Mouse (Mus musculus) embryonic facial prominence, embryonic 14.5 days (tissue): Measurements from ENCODE around the gene Myh7. TPM values are rescaled to one million over a fixed set of nuclear protein-coding genes. Genes with fewer than 3 reads are reported as not detected.

ENCODE experiments used
- ATAC-seq: fragments of 200-750 bp; cut with Nextera tagmentation; 2 replicates; pipeline ENCODE4 v1.8.0; 2017; ENCODE audit warnings: low read depth, moderate number of reproducible peaks, moderate TSS enrichment
- DNase-seq: peaks from one replicate; pipeline ENCODE4 v3.0.0-alpha.2; 2015; ENCODE audit warnings: low spot score
- H3K27ac ChIP-seq: fragments of 300-500 bp; sonication (generic); replicated peaks from 2 replicates; pipeline ENCODE4 v1.5.1; 2014; ENCODE audit warnings: low read depth, mild to moderate bottlenecking, low read length, moderate library complexity
- H3K27me3 ChIP-seq: fragments of 300-500 bp; sonication (generic); replicated peaks from 2 replicates; pipeline ENCODE4 v1.6.1; 2014; ENCODE audit warnings: low read length; ENCODE audit not compliant: control insufficient read depth, insufficient read depth
- H3K36me3 ChIP-seq: fragments of 300-500 bp; sonication (generic); 2 replicates; pipeline ENCODE4 v1.6.1; 2014; ENCODE audit warnings: low read length, mixed read lengths; ENCODE audit not compliant: control insufficient read depth, insufficient read depth
- H3K4me1 ChIP-seq: fragments of 300-500 bp; sonication (generic); 2 replicates; pipeline ENCODE4 v1.6.1; 2014; ENCODE audit warnings: antibody characterized with exemption, low read length; ENCODE audit not compliant: control insufficient read depth, insufficient read depth
- H3K4me2 ChIP-seq: fragments of 300-500 bp; sonication (generic); 2 replicates; pipeline ENCODE4 v1.6.1; 2014; ENCODE audit warnings: low read depth, mild to moderate bottlenecking, low read length, moderate library complexity, mixed read lengths
- H3K4me3 ChIP-seq: fragments of 300-500 bp; sonication (generic); 2 replicates; pipeline ENCODE4 v1.5.1; 2014; ENCODE audit warnings: low read depth, mild to moderate bottlenecking, low read length
- H3K9ac ChIP-seq: fragments of 300-500 bp; sonication (generic); 2 replicates; pipeline ENCODE4 v1.6.1; 2014; ENCODE audit warnings: low read depth, mild to moderate bottlenecking, low read length, moderate library complexity, mixed read lengths
- H3K9me3 ChIP-seq: fragments of 300-500 bp; sonication (generic); 2 replicates; pipeline ENCODE4 v1.6.1; 2016; ENCODE audit warnings: low read length; ENCODE audit not compliant: control insufficient read depth
- WGBS: fragments of 180-500 bp; shearing (Covaris S2); extraction: QIAGEN DNeasy Blood & Tissue Kit; methylation state at CpG from one replicate; pipeline ENCODE4 v1.1.7; 2014; 5-methylcytosine and 5-hydroxymethylcytosine counted together
- polyA plus RNA-seq: library from polyadenylated mRNA; unstranded; fragments of >200 nt; fragmentation: Nextera tagmentation; extraction: Ambion mirVana; gene quantifications from 2 replicates; pipeline ENCODE4 v1.2.1, GENCODE M21; 2014

Gene Myh7
- polyA plus RNA-seq, 1 experiment from 2014 or later = 103 TPM

- DNase-seq (no peak), ATAC-seq (no peak)
- WGBS = 74% methylated on average over 15 of the region's 15 CpGs
- no peak overlapping the region for H3K27ac ChIP-seq
- H3K9ac ChIP-seq = no peak overlapping the region
- no peak overlapping the region for H3K4me3 ChIP-seq
- no peaks in the 10 kb centered on the region for H3K27me3 ChIP-seq
- no peaks in the 10 kb centered on the region for H3K9me3 ChIP-seq
- peaks cover 2% of the 10 kb centered on the region; the same call in 1 of the 2 replicates for H3K4me1 ChIP-seq
- no peak overlapping the region for H3K4me2 ChIP-seq
- H3K36me3 ChIP-seq = no peaks in the 10 kb centered on the region
These were observed 55.8 kb downstream of the Myh7 start for GRCm38 (mm10) chr14:54938431-54939219.

- H3K4me2 ChIP-seq = peak overlapping the region; percentile 25; the same call in 1 of the 2 replicates
- no peak for ATAC-seq
- H3K9ac ChIP-seq = no peak overlapping the region
- H3K9me3 ChIP-seq = no peaks in the 10 kb centered on the region
- H3K4me1 ChIP-seq = peaks cover 9% of the 10 kb centered on the region
- no peaks in the 10 kb centered on the region for H3K36me3 ChIP-seq
- 89% methylated on average over 16 of the region's 16 CpGs for WGBS
- no peak for DNase-seq
- no peak overlapping the region; the same call in 1 of the 2 replicates for H3K27ac ChIP-seq
- H3K4me3 ChIP-seq = no peak overlapping the region
- H3K27me3 ChIP-seq = no peaks in the 10 kb centered on the region
These were observed 56.9 kb downstream of the Myh7 start for GRCm38 (mm10) chr14:54937361-54938182.

DNA sequence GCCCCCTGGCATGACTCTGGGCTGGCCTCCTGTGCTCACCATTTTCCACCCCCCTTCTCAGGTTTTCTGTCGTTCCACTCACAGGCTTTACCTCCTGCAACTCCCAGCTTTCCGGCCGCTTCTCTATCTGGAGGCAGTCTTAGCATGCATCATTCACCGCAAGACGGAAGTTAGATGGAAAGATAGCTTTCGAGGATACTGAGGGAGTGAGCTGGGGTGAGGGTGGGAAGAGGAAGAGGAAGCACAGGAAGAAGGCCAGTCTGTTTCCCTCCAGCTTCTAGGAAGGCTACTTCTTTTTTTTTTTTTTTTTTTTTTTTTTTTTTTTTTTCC lies 57.6 kb downstream of the Myh7 start:
- no peaks in the 10 kb centered on the region for H3K27me3 ChIP-seq
- H3K4me1 ChIP-seq = peaks cover 9% of the 10 kb centered on the region
- DNase-seq = no peak
- peak overlapping the region; percentile 82 for H3K27ac ChIP-seq
- peak overlapping the region; percentile 39; the same call in 1 of the 2 replicates for H3K9ac ChIP-seq
- no peaks in the 10 kb centered on the region for H3K36me3 ChIP-seq
- no peaks in the 10 kb centered on the region for H3K9me3 ChIP-seq
- 30% methylated on average over 6 of the region's 6 CpGs for WGBS
- ATAC-seq = no peak
- no peak overlapping the region for H3K4me3 ChIP-seq
- H3K4me2 ChIP-seq = peak overlapping the region; percentile 25

- WGBS = 11% methylated on average over 8 of the region's 8 CpGs
- Histone ChIP-seq H3K9me3 (no peaks in the 10 kb centered on the region), H3K4me1 (peaks cover 9% of the 10 kb centered on the region), H3K4me3 (no peak within 1 kb of the TSS), H3K4me2 (peak within 1 kb of the TSS; percentile 25), H3K27me3 (no peaks in the 10 kb centered on the region), H3K36me3 (no peaks in the 10 kb centered on the region), H3K27ac (peak within 1 kb of the TSS; percentile 82), H3K9ac (peak within 1 kb of the TSS; percentile 39; the same call in 1 of the 2 replicates)
- ATAC-seq (peak; percentile 44), DNase-seq (peak; percentile 75)
These were observed 58.3 kb downstream of the Myh7 start, which contains the start of gene Cmtm5 for GRCm38 (mm10) chr14:54935904-54936830. Gene Cmtm5, plus strand, starts transcription at chr14:54936261.

DNA sequence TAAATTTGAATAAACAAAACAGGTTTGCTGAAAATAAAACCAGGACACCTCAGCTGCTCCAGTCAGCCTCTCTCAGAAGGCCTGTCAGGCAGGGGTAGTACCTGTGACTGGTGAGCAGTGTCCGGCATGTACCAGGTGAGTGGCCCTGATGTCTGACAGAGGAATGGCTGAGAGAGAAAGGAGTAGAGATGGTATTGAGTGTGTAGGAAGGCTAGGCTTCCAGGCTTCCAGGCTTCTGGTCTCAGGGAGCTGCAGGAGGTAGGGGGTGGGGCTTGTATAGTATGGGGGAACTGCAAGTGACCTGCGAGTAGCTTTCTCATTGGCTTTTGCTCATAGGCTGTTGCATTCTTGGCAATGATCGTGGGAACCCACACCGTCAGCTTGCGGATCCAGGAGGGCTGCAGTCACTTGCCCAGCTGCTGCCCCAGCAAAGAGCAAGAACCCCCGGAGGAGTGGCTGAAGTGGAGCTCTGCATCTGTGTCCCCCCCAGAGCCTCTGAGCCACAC lies 61.7 kb downstream of the Myh7 start, which contains the start of gene Il25:
Il25 (plus strand) TSS at position 51 of the 506 bp plus-strand sequence.
- Histone ChIP-seq H3K9ac (no peak within 1 kb of the TSS; the same call in 1 of the 2 replicates), H3K27ac (no peak within 1 kb of the TSS), H3K36me3 (no peaks in the 10 kb centered on the region), H3K9me3 (no peaks in the 10 kb centered on the region), H3K4me2 (no peak within 1 kb of the TSS), H3K27me3 (no peaks in the 10 kb centered on the region), H3K4me3 (no peak within 1 kb of the TSS), H3K4me1 (peaks cover 22% of the 10 kb centered on the region)
- peak; percentile 86 for DNase-seq
- WGBS = 21% methylated on average over 5 of the region's 6 CpGs
- ATAC-seq = peak; percentile 47

DNA sequence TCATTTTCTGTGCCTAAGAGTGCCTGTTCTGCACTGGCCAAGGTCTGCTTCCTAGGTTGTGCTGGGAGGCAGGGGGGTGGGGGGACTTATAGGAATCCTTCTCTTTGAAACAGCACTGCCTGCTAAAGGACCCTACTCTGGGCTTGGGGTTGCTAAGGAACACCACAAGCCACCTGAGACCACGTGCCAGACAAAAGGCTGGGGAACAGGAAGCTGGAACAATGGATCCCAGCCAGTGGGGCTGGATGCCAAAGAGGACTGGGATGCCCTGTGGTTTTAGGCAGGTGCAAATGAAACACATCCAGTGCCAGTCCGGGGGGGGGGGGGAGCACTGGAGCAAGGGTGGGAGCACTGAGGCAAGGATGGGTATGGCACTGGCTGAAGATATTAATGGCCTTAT lies 64.0 kb downstream of the Myh7 start:
- Histone ChIP-seq H3K27ac (no peak overlapping the region), H3K9me3 (no peaks in the 10 kb centered on the region), H3K27me3 (no peaks in the 10 kb centered on the region), H3K9ac (no peak overlapping the region), H3K4me3 (no peak overlapping the region), H3K36me3 (no peaks in the 10 kb centered on the region), H3K4me2 (no peak overlapping the region), H3K4me1 (peaks cover 27% of the 10 kb centered on the region)
- peak; percentile 69 for DNase-seq
- ATAC-seq = no peak
- 20% methylated on average over 2 of the region's 2 CpGs for WGBS

DNA sequence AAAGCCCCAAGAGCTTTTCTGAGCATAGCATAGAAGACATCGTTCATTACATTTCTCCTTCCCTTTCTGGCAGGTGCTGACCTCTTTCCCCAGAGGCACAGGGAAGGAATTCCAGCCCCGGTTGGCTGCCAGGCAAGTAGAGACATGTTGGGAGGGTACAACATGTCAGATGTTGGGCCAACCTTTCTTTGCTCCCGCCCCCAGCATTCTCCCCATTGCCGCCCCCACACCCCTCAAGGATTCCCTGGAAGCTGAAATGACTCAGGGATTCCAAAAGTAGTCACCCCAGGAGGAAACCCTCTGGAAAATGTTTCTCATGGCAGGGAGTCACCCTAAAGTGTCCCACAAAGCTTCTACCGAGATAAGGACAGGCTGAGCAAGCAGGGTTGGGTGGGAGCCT lies 64.6 kb downstream of the Myh7 start:
- peak; percentile 22 for DNase-seq
- Histone ChIP-seq H3K27me3 (no peaks in the 10 kb centered on the region), H3K9me3 (no peaks in the 10 kb centered on the region), H3K36me3 (no peaks in the 10 kb centered on the region), H3K4me2 (no peak overlapping the region), H3K27ac (no peak overlapping the region), H3K4me3 (no peak overlapping the region), H3K9ac (no peak overlapping the region), H3K4me1 (peaks cover 27% of the 10 kb centered on the region)
- 52% methylated on average over 5 of the region's 5 CpGs for WGBS
- no peak for ATAC-seq

- Histone ChIP-seq H3K9ac (peak overlapping the region; percentile 88), H3K27ac (peak overlapping the region; percentile 99), H3K4me1 (peaks cover 30% of the 10 kb centered on the region), H3K36me3 (peaks cover 9% of the 10 kb centered on the region), H3K4me2 (peak overlapping the region; percentile 69), H3K4me3 (peak overlapping the region; percentile 50), H3K9me3 (0 out of 2 replicates have a peak, but pooled peaks cover under 1% of the 10 kb centered on the region), H3K27me3 (no peaks in the 10 kb centered on the region)
- ATAC-seq (no peak), DNase-seq (no peak)
- WGBS = 12% methylated on average over 7 of the region's 7 CpGs
These were observed 67.1 kb downstream of the Myh7 start for GRCm38 (mm10) chr14:54927296-54927695.
